Mouse (Mus musculus): ENCODE data around the gene Zfp770.

DNA sequence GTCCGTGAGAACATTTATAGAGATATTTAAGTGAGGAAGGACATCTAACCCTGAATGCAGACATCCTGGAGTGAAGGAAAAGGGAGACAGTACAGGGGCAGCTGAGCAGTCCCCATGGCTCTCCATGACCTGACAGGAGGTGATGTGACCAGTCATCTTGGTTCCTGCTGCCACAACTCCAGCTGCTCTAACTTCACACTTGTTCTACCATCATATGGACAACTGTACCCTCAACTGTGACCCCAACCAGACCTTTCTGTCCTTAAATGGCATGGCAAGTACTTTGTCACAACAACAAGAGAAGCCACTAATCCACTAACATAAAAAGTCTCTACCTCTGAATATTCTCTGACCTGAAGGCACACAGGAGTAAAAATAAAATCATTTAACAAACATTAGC lies 39.3 kb downstream of the Zfp770 start:
- no peak for TF ChIP-seq POLR2A (IDR thresholded peaks at IDR 0.05; ENCODE audit: control insufficient read depth, extremely low read depth, insufficient read depth, low read length, poor library complexity)
- no peak for TF ChIP-seq CTCF (IDR thresholded peaks at IDR 0.05; ENCODE audit: borderline replicate concordance, control insufficient read depth, extremely low read depth, insufficient read depth, low read length, poor library complexity)

Measured in thymus, adult 2 months (tissue).